Mouse (Mus musculus): Measurements from ENCODE around the gene Fos. TPM values are rescaled to one million over a fixed set of nuclear protein-coding genes. Genes with fewer than 3 reads are reported as not detected.
A peak's percentile ranks its signal among the peaks of the same experiment; 100 is the strongest.

Fos gene
- polyA plus RNA-seq, 1 experiment from 2014 or later, result 0.89 TPM

GRCm38 (mm10) chr12:85436021-85436621 is 37.6 kb upstream of the Fos start:
- Histone ChIP-seq H3K4me1 (ENCODE audit: control insufficient read depth, insufficient read depth, low read length) (peaks cover 13% of the 10 kb centered on the region; the same call in 1 of the 2 replicates), H3K9me3 (ENCODE audit: control insufficient read depth, low read length) (no peaks in the 10 kb centered on the region), H3K9ac (ENCODE audit: low read length) (no peak overlapping the region), H3K27ac (replicated peaks; ENCODE audit: low read depth, low read length) (no peak overlapping the region), H3K36me3 (ENCODE audit: control insufficient read depth, insufficient read depth, low read length) (no peaks in the 10 kb centered on the region), H3K4me3 (ENCODE audit: low read depth, low read length) (no peak overlapping the region), H3K27me3 (ENCODE audit: control insufficient read depth, insufficient read depth, low read length) (no peaks in the 10 kb centered on the region), H3K4me2 (ENCODE audit: low read depth, severe bottlenecking) (no peak overlapping the region)
- WGBS, result 68% methylated on average over 10 of the region's 10 CpGs
- no peak for DNase-seq (ENCODE audit: low spot score)
- no peak for ATAC-seq (ENCODE audit: insufficient number of reproducible peaks, low FRiP score, low TSS enrichment, low read depth)

GRCm38 (mm10) chr12:85437172-85437876 is 36.4 kb upstream of the Fos start:
- Histone ChIP-seq H3K4me2 (ENCODE audit: low read depth, severe bottlenecking) (no peak overlapping the region), H3K9ac (ENCODE audit: low read length) (no peak overlapping the region), H3K4me1 (ENCODE audit: control insufficient read depth, insufficient read depth, low read length) (peaks cover 13% of the 10 kb centered on the region; the same call in 1 of the 2 replicates), H3K36me3 (ENCODE audit: control insufficient read depth, insufficient read depth, low read length) (no peaks in the 10 kb centered on the region), H3K27ac (replicated peaks; ENCODE audit: low read depth, low read length) (no peak overlapping the region), H3K4me3 (ENCODE audit: low read depth, low read length) (no peak overlapping the region), H3K27me3 (ENCODE audit: control insufficient read depth, insufficient read depth, low read length) (no peaks in the 10 kb centered on the region), H3K9me3 (ENCODE audit: control insufficient read depth, low read length) (no peaks in the 10 kb centered on the region)
- ATAC-seq (ENCODE audit: insufficient number of reproducible peaks, low FRiP score, low TSS enrichment, low read depth) (no peak), DNase-seq (ENCODE audit: low spot score) (no peak)
- whole genome bisulfite sequencing, result 54% methylated on average over 17 of the region's 17 CpGs

GRCm38 (mm10) chr12:85443456-85443855 is 30.2 kb upstream of the Fos start:
- 94% methylated on average over 1 of the region's 1 CpGs for WGBS
- no peaks in the 10 kb centered on the region for H3K27me3 ChIP-seq (ENCODE audit: control insufficient read depth, insufficient read depth, low read length)

GRCm38 (mm10) chr12:85444646-85445045 is 29.0 kb upstream of the Fos start:
- no peaks in the 10 kb centered on the region for H3K9me3 ChIP-seq (ENCODE audit: control insufficient read depth, low read length)
- 45% methylated on average over 6 of the region's 6 CpGs for WGBS
- H3K27me3 ChIP-seq (ENCODE audit: control insufficient read depth, insufficient read depth, low read length), result no peaks in the 10 kb centered on the region
- no peak overlapping the region for H3K4me3 ChIP-seq (ENCODE audit: low read depth, low read length)
- H3K9ac ChIP-seq (ENCODE audit: low read length), result no peak overlapping the region
- H3K4me2 ChIP-seq (ENCODE audit: low read depth, severe bottlenecking), result no peak overlapping the region
- DNase-seq (ENCODE audit: low spot score) (no peak), ATAC-seq (ENCODE audit: insufficient number of reproducible peaks, low FRiP score, low TSS enrichment, low read depth) (no peak)
- H3K4me1 ChIP-seq (ENCODE audit: control insufficient read depth, insufficient read depth, low read length), result 0 out of 2 replicates have a peak, but pooled peaks cover 3% of the 10 kb centered on the region
- H3K36me3 ChIP-seq (ENCODE audit: control insufficient read depth, insufficient read depth, low read length), result no peaks in the 10 kb centered on the region
- H3K27ac ChIP-seq (replicated peaks; ENCODE audit: low read depth, low read length), result no peak overlapping the region

More at GRCm38 (mm10) chr12:85443456-85443855, 30.2 kb upstream of the Fos start:
- Histone ChIP-seq H3K4me1 (ENCODE audit: control insufficient read depth, insufficient read depth, low read length) (0 out of 2 replicates have a peak, but pooled peaks cover 3% of the 10 kb centered on the region), H3K9me3 (ENCODE audit: control insufficient read depth, low read length) (no peaks in the 10 kb centered on the region), H3K9ac (ENCODE audit: low read length) (no peak overlapping the region), H3K36me3 (ENCODE audit: control insufficient read depth, insufficient read depth, low read length) (no peaks in the 10 kb centered on the region), H3K4me3 (ENCODE audit: low read depth, low read length) (no peak overlapping the region), H3K27ac (replicated peaks; ENCODE audit: low read depth, low read length) (no peak overlapping the region), H3K4me2 (ENCODE audit: low read depth, severe bottlenecking) (no peak overlapping the region)
- DNase-seq (ENCODE audit: low spot score) (no peak), ATAC-seq (ENCODE audit: insufficient number of reproducible peaks, low FRiP score, low TSS enrichment, low read depth) (no peak)

- 81% methylated on average over 6 of the region's 6 CpGs for WGBS
- H3K4me1 ChIP-seq (ENCODE audit: control insufficient read depth, insufficient read depth, low read length), result 0 out of 2 replicates have a peak, but pooled peaks cover 3% of the 10 kb centered on the region
These were observed 26.7 kb upstream of the Fos start for GRCm38 (mm10) chr12:85447009-85447408.

GRCm38 (mm10) chr12:85447490-85447889 is 26.2 kb upstream of the Fos start:
- Histone ChIP-seq H3K4me1 (ENCODE audit: control insufficient read depth, insufficient read depth, low read length) (0 out of 2 replicates have a peak, but pooled peaks cover 6% of the 10 kb centered on the region), H3K9ac (ENCODE audit: low read length) (no peak overlapping the region), H3K27ac (replicated peaks; ENCODE audit: low read depth, low read length) (no peak overlapping the region), H3K9me3 (ENCODE audit: control insufficient read depth, low read length) (no peaks in the 10 kb centered on the region), H3K36me3 (ENCODE audit: control insufficient read depth, insufficient read depth, low read length) (no peaks in the 10 kb centered on the region), H3K4me3 (ENCODE audit: low read depth, low read length) (no peak overlapping the region), H3K27me3 (ENCODE audit: control insufficient read depth, insufficient read depth, low read length) (no peaks in the 10 kb centered on the region), H3K4me2 (ENCODE audit: low read depth, severe bottlenecking) (no peak overlapping the region)
- WGBS, result 73% methylated on average over 4 of the region's 4 CpGs
- DNase-seq (ENCODE audit: low spot score) (no peak), ATAC-seq (ENCODE audit: insufficient number of reproducible peaks, low FRiP score, low TSS enrichment, low read depth) (no peak)

More at GRCm38 (mm10) chr12:85447009-85447408, 26.7 kb upstream of the Fos start:
- Histone ChIP-seq H3K9me3 (ENCODE audit: control insufficient read depth, low read length) (no peaks in the 10 kb centered on the region), H3K36me3 (ENCODE audit: control insufficient read depth, insufficient read depth, low read length) (no peaks in the 10 kb centered on the region), H3K27me3 (ENCODE audit: control insufficient read depth, insufficient read depth, low read length) (no peaks in the 10 kb centered on the region), H3K4me2 (ENCODE audit: low read depth, severe bottlenecking) (no peak overlapping the region), H3K9ac (ENCODE audit: low read length) (no peak overlapping the region), H3K27ac (replicated peaks; ENCODE audit: low read depth, low read length) (no peak overlapping the region), H3K4me3 (ENCODE audit: low read depth, low read length) (no peak overlapping the region)
- no peak for ATAC-seq (ENCODE audit: insufficient number of reproducible peaks, low FRiP score, low TSS enrichment, low read depth)
- DNase-seq (ENCODE audit: low spot score), result no peak

- DNase-seq (ENCODE audit: low spot score) (no peak), ATAC-seq (ENCODE audit: insufficient number of reproducible peaks, low FRiP score, low TSS enrichment, low read depth) (no peak)
- Histone ChIP-seq H3K9ac (ENCODE audit: low read length) (no peak overlapping the region), H3K4me2 (ENCODE audit: low read depth, severe bottlenecking) (no peak overlapping the region), H3K36me3 (ENCODE audit: control insufficient read depth, insufficient read depth, low read length) (no peaks in the 10 kb centered on the region), H3K9me3 (ENCODE audit: control insufficient read depth, low read length) (no peaks in the 10 kb centered on the region), H3K27me3 (ENCODE audit: control insufficient read depth, insufficient read depth, low read length) (no peaks in the 10 kb centered on the region), H3K4me1 (ENCODE audit: control insufficient read depth, insufficient read depth, low read length) (peaks cover 6% of the 10 kb centered on the region; the same call in 1 of the 2 replicates), H3K4me3 (ENCODE audit: low read depth, low read length) (no peak overlapping the region), H3K27ac (replicated peaks; ENCODE audit: low read depth, low read length) (no peak overlapping the region)
- 88% methylated on average over 1 of the region's 1 CpGs for WGBS
These were observed 24.2 kb upstream of the Fos start for GRCm38 (mm10) chr12:85449478-85449877.

GRCm38 (mm10) chr12:85451693-85452491 is 21.8 kb upstream of the Fos start:
- Histone ChIP-seq H3K4me3 (ENCODE audit: low read depth, low read length) (no peak overlapping the region), H3K9me3 (ENCODE audit: control insufficient read depth, low read length) (no peaks in the 10 kb centered on the region), H3K4me2 (ENCODE audit: low read depth, severe bottlenecking) (peak overlapping the region; percentile 13; the same call in 1 of the 2 replicates), H3K9ac (ENCODE audit: low read length) (no peak overlapping the region), H3K27ac (replicated peaks; ENCODE audit: low read depth, low read length) (no peak overlapping the region), H3K36me3 (ENCODE audit: control insufficient read depth, insufficient read depth, low read length) (no peaks in the 10 kb centered on the region), H3K4me1 (ENCODE audit: control insufficient read depth, insufficient read depth, low read length) (peaks cover 14% of the 10 kb centered on the region; the same call in 1 of the 2 replicates), H3K27me3 (ENCODE audit: control insufficient read depth, insufficient read depth, low read length) (no peaks in the 10 kb centered on the region)
- DNase-seq (ENCODE audit: low spot score) (peak; percentile 43), ATAC-seq (ENCODE audit: insufficient number of reproducible peaks, low FRiP score, low TSS enrichment, low read depth) (no peak)
- 34% methylated on average over 22 of the region's 22 CpGs for WGBS
